Mouse (Mus musculus) heart, postnatal 25 days (tissue): Measurements from ENCODE around the gene Ppdpf. TPM values are rescaled to one million over a fixed set of nuclear protein-coding genes. Genes with fewer than 3 reads are reported as not detected.

Source experiments
- DNase-seq: peaks from one replicate; pipeline ENCODE4 v3.0.0; 2022; ENCODE audit warnings: low spot score
- intact Hi-C: fragments of 180-260 bp; cut with DNase I; formaldehyde crosslinking; loops from one replicate; pipeline ENCODE4 v1.15.1; 2025
- total RNA-seq, 2 experiments: library from RNA; stranded (reverse); gene quantifications; 2 replicates each; pipeline ENCODE4 v1.2.3; 2021

The Ppdpf gene
- total RNA-seq, 2 experiments from 2014 or later: 52.0 to 55.5 TPM

DNA sequence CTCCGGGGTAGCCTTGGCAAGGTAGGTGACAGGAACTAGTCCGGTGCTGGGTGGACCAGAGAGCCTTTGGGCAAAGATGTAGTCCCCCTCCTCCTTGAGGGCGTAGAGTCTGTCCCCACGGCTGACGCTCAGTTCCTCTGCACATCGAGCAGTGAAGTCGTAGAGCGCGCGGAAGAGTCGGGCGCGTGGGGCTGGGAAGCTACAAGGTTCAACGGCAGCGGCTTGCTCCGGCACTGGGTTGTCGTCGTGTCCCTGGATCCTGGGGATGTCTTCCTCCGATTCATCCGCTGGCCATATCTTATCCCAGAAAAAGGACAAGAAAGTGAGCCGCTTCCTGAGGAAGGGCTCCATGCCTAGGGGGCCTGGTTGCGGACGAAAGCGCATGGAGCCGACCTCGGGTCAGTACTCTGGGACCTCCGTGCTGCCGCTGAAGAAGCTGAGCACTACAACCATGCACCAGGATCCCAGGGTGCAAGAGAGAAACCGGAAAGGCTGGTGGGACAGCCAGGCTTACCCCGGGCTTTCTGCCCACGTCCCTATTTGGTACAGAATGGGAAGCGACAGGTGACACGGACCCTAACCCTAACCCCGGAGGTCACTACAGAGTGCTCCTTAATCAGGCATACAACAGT lies 25.5 kb downstream of the Ppdpf start:
- intact Hi-C loops: loop anchor here (2.0 kb wide), 1 partner anchor 22 kb away; no protein-coding TSS in a partner anchor
- no peak for DNase-seq

DNA sequence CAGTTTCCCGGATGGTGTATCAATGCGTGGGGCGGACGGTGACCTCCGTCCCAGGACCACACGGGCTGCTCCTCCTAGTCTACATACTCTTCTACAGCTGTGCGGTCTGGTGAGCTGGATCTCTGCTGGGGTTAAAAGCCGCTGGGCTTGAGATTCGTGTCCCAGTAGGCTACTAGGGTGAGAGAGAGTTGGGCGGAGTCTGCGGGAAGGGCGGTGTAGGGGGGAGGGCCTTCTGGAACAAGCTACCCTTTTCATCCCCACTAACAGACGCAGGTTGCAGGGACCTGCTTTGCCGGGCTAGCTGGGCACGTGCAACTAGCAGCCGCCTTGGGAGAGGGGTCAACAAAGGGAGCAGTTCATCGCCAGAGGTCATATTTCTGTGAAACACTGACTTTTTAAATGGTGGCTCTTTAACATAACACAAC lies 26.0 kb downstream of the Ppdpf start, which contains the start of gene Srms:
Gene Srms, minus strand, starts transcription at position 165 of the 425 bp plus-strand sequence.
- intact Hi-C loops: loop anchor here (2.0 kb wide), 1 partner anchor 22 kb away; no protein-coding TSS in a partner anchor
- no peak for DNase-seq

DNA sequence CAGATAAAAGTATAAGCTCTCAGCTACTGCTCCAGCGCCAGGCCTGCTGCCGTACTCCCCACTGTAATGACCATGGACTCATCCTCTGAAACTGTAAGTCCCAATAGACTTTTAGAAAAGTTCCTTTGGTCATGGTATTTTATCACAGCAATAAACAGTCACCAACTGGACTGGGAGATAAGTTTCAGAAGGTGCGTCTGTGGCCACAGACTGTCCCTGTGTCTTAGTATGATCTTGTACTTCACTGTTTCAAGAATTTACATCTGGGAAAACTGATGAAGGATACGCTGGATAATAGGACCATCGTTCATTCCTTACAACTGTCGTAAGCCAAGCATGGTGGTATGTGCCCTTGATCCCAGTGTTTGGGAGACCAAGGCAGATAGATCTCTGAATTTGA lies 29.0 kb downstream of the Ppdpf start:
- no peak for DNase-seq
- intact Hi-C loops: no loop called here

DNA sequence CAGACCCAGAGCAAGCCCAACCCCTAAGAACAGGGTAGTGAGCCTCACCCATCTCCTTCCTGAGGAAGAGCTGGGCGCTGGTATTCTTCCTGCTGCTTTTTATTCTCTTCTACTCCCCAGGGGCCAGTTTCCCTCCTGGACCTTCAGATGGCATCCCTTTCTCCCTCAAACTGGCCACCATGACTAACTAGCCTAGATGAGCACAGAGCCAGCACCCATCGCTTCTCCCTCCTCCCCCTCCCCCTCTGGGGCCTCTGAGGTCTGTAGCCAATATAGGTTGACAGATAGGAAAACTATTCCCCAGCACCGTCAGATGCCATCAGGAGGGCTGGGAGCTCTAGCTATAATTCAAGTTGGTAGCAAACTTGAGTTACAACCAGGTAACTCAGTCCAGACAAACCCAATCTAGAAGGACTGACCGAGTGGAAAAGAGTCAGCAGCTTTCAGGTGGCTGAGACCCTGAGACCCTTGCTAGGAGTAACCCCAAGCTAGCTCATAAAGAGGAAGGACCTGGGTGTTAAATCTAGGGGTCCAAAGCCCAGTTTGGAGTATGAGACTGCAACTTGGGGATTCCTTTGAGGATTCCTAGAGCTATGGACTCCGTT lies 31.9 kb downstream of the Ppdpf start:
- DNase-seq: no peak
- intact Hi-C loops: loop anchor here (1.0 kb wide), 1 partner anchor 36 kb away; no protein-coding TSS in a partner anchor

DNA sequence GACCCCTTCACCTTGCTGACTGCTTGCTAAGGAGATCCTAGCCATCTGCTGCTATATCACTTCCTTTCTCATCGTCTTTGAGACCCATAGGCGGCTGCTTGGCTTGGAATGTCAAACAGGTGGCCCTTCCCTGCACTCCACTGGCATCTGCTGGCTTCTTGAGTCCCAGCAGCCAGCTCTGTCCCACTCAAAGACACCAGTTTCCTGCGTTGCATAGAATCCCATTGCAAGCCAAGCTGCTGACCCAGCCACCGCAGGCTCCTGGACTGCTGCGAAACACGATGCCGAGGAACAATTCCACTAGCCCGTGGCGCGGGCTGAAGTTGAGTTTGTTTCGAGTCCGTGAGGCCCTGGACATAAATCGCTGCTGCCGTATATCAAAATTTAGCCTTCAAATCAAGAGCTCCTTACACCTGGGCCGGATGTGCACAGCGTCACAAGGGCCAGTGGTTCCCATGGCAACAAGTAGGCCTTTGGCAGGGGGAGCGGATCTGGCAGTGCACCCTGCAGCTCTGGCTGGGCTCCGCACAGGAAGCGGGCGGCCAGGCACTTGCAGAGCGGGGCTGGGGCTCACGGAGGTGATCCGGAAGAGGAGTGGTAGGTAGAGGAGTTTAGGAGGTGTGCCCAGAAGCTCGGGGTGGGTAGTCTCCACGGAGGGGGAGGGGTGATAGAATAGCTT lies 32.6 kb downstream of the Ppdpf start, which contains the start of gene Fndc11:
Gene Fndc11, plus strand, starts transcription at position 476 of the 679 bp plus-strand sequence.
- peak; percentile 69 for DNase-seq
- intact Hi-C loops: no loop called here

DNA sequence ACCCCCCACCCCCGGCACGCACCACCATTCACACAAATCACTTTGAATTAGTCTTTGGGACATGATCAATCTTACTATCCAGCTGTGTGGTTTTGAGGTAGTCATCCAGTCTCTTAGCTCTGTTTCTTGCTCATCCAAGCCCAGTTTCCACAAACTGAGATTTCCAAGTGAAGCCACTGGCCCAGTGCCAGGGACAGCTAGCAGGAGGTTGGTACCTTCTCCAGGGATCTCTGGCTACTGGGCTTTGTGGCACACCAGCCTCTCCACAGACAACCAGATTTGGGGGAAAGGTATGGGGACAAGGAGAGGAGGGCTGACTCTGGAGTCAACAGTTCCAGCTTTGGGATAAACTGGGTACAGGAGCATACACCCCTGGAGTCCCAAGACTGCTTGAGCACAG lies 33.3 kb downstream of the Ppdpf start:
- intact Hi-C loops: no loop called here
- DNase-seq: no peak

DNA sequence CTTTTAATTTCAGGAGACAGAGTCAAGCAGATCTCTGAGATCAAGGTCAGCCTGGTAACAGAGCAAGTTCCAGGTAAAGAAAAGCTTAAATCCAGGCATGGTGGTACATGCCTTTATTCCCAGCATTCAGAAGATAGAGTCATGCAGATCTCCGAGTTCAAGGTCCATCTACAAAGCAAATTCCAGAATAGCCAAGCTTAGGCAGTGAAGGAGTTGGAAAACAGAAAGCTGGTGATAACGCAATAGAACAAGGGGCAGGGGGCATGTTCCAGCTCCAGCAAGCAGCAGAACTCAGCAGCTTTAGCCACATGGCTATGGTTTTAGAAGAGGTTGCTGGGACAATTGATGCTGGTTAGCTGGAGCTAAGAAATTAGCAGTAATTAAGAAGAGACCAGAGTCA lies 37.9 kb downstream of the Ppdpf start:
- no peak for DNase-seq
- intact Hi-C loops: no loop called here

DNA sequence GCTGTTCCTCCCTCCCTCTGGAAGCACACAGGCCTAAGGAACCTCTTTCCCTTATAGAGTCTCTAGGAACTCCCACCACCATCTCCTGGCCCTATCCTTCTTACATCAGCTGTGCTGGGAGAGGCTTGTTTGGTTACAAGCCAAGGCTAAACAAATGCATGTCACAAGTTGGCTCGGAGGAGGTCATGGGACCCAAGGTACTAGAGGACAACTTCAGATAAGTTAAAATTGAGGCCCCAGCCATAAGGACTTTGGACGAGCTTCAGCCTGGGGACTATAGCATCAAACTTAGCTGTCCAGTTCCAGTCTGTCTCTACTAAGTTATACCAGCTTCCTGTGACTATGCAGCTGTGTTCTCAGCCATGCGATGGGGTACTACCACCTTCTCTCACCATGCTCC lies 40.1 kb downstream of the Ppdpf start:
- no peak for DNase-seq
- intact Hi-C loops: no loop called here

DNA sequence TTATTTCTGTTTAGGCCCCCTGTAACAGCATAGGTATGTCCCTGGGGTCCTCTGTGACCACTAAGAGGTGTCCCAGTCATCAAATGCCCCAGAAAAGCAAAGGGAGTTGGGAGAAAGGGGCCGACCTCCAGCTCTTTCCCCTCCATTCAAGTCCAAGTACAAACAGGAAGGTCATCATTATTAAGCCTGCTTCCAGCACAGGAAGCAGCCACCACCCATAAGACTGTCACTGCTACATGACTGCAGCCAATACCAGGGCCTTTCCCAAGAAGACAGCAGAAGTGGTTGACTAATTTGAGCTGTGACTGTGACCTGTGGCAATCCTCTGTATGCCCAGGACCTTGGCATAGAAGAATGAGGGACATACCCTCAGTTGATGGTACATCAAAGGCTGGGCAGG lies 41.3 kb downstream of the Ppdpf start:
- no peak for DNase-seq
- intact Hi-C loops: no loop called here

DNA sequence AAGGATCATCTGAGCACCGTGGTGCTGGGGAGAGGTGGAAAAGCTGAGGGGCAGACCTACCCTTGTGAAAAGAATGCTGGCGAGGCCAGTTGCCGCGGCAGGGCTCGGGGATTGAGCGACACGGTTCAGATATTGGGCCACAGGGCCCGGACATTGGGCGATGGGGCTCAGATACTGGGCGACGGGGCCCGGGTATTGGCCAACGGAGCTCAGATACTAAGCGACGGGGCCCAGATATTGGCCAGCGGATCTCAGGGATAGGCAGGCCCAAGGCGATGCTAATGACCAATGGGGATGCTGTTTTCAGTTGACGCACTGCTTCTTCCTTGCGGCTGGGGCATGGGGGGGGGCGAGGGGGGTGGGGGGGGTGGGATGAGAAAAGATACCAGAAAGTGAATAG lies 44.1 kb downstream of the Ppdpf start:
- DNase-seq: no peak
- intact Hi-C loops: no loop called here

DNA sequence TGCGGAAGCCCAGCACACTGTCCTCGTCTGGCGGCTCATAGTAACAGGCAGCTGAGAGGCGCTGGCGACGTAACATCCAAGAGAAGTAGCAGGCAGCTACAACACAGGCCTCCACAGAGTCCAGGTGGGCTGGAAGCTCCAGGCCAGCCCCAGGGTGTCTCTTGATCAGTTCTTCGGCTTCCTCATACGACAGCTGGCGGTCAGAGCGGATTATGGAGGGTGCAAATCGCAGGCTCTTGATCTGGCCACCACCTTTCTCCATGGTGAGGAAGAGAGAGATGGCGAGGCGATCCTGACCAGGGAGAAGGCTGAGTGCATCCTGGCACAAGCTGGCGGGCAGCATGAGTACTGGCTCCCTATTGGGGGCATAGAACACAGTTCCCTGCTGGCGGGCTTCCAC lies 46.4 kb downstream of the Ppdpf start:
- no peak for DNase-seq
- intact Hi-C loops: no loop called here

DNA sequence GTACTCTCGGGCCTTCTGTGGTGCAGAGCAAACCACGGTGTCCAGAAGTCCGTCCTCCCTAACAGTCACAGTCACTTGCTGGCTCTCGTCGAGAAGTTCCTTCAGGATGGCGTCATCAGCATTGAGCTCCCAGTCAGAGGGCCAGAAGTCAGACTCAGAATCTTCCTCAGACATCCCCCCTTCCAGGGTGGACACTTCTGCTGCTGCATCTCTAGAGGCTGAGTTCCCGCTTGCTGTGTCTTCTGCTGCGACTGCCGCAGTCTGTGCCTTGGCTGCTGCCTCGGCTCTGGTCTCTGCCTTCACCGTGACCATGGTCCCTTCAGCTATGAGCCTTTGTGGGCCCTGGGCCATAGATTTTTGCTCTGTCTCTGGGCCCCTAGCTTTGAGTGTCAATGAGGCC lies 47.6 kb downstream of the Ppdpf start:
- no peak for DNase-seq
- intact Hi-C loops: loop anchor here (5.0 kb wide), 1 partner anchor 47 kb away; the partner anchor contains the start of gene Ppdpf

DNA sequence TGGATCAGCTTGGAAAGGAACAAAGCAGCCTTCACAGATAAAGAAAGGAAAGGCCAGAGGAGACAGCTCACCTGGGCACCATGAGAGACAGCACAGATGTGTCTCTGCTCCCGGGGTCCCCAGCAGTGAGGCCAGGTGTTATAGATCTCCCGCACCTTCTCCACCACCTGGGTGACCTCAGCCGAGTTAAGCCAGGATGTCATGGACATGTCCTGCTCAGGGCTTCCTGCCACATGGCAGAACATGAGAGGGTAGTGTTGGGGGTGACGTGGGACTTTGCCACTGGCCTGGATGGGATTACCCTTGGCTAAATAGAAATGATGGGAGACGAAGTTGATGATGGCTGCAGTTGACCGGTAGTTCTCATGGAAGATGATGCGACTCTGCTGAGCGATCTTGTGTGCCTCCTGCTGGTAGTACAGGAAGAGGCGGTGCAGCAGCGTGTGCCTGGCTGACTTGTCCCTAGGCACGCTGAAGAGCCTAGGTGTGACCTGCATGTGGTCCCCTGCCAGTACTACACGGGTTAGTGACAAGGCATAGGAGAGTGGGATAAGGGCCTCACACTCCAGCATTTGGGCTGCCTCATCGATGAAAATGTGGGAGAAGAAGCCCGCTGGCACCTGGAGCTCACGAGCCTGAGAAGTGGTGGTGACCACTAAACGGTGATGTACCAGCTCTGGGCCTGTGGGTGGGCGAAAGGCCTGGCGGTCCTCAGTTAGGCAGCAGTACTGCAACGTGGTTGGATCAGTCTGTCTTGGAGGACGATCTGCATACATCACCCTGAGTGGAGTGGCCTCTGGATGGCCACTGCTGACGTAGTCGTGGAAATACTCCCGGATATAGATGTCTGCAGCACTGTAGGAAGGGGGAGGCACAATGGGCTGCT lies 48.9 kb downstream of the Ppdpf start:
- no peak for DNase-seq
- intact Hi-C loops: loop anchor here (5.0 kb wide), 1 partner anchor 49 kb away; the partner anchor contains the start of gene Ppdpf

DNA sequence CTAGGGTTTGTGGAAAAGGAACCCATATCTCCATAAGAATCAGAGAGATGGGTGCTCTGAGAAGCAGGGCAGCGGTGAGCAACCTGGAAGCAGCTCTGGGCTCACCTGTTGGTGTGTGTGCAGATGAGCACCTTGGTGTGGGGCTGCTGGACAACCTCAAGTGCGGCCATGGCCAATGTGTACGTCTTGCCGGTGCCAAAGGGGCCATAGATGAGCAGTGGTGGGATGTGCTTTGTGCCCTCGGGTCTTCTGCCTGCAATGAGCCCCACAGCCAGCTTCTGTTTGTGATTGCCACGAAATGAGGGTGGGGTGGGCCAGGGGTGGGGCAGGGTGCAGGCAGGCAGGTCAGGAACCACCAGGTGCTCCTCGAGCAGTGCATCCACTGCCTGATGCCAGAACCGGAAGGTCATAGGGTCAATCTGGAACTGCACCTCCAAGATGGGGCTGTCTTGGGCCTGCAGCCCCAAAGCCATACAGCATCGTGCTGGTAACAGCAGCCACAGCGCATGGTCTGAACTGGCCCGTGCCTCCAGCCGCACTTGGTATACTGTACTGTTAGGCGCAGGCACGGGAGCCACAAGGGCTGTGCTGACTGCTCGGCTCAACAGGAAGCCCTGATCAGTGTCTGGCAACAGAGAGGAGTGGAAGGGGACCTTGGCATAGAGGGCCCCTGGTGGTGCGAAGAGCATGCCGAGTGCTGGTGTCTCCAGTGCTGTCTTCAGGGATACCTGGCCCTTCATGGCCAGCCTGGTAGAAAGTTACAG lies 50.4 kb downstream of the Ppdpf start:
- no peak for DNase-seq
- intact Hi-C loops: loop anchor here (5.0 kb wide), 1 partner anchor 50 kb away; the partner anchor contains the start of gene Ppdpf

DNA sequence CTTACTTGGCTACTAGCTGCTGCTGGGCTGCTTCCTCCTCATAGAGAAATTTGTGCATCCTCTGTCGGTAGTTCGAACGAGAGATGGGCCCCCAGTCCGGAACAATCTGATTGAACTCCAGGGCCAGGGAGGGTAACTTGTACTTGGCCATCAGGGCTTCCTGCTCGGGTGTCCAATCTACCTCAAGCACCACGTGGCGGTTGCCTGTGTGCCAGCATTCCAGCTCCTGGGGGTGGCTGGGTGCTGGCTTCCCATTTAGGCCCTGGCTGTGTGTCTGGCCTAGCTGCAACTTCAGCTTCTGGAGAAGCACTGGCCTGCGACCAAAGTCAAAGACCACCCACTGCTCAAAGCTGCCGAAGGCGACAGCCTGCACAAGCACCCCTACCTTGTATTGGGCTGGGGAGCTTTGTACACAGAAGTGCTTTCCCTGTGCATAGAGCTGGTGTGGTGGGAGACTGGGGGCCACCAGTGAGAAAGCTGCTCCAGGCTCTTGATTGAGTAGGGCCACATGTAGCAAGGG lies 51.1 kb downstream of the Ppdpf start:
- DNase-seq: no peak
- intact Hi-C loops: loop anchor here (5.0 kb wide), 1 partner anchor 51 kb away; the partner anchor contains the start of gene Ppdpf
